Mouse (Mus musculus): ENCODE results near the gene Lce3e.

DNA sequence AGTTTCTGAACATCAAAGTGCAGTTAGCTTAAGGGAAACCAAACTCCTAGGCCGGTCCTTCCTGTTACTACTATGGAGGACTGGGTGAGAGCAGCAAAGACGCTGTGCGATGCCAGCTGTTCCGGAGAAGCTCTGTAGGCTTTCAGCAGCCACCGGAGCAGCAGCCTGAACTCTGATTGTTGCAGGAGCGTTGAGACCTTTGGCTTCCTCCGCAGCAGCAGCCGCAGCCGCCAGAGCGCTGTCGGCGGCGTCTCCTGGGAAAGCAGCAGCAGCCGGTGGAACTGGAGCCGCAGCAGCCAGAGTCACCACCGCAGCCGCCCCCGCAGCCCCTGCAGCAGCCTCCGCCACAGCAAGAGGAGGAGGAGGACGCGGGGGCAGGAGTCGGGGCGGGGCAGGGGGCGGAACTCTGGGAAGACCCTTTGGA lies 47.5 kb downstream of the Lce3e start:
- TF ChIP-seq CTCF (conservative IDR thresholded peaks at IDR 0.05; ENCODE audit: insufficient read depth, insufficient read length, low read depth, low read length), result no peak
- TF ChIP-seq POLR2A (IDR thresholded peaks at IDR 0.05; ENCODE audit: low read depth, low read length), result no peak

Measured in kidney, adult 2 months (tissue).